Mouse (Mus musculus) neural tube, embryonic 11.5 days (tissue): ENCODE measurements around the gene Kyat1. TPM values are rescaled to one million over a fixed set of nuclear protein-coding genes. Genes with fewer than 3 reads are reported as not detected.

Source experiments
- ATAC-seq: fragments of 200-750 bp; cut with Nextera tagmentation; 2 replicates; pipeline ENCODE4 v1.8.0; 2017; ENCODE audit warnings: moderate number of reproducible peaks, mild to moderate bottlenecking, moderate TSS enrichment, moderate library complexity; ENCODE audit not compliant: insufficient read depth, low FRiP score, low TSS enrichment
- DNase-seq: peaks from one replicate; pipeline ENCODE4 v3.0.0-alpha.2; 2015; ENCODE audit warnings: low spot score
- H3K27ac ChIP-seq: fragments of 300-500 bp; sonication (generic); 2 replicates; pipeline ENCODE4 v1.5.1; 2014; ENCODE audit warnings: low read depth, mild to moderate bottlenecking, low read length
- H3K27me3 ChIP-seq: fragments of 300-500 bp; sonication (generic); 2 replicates; pipeline ENCODE4 v1.6.1; 2014; ENCODE audit warnings: mild to moderate bottlenecking, low read length, mixed read lengths; ENCODE audit not compliant: control insufficient read depth, insufficient read depth
- H3K36me3 ChIP-seq: fragments of 300-500 bp; sonication (generic); 2 replicates; pipeline ENCODE4 v1.6.1; 2014; ENCODE audit warnings: mild to moderate bottlenecking, low read length, moderate library complexity, mixed read lengths; ENCODE audit not compliant: control insufficient read depth, insufficient read depth
- H3K4me1 ChIP-seq: fragments of 300-500 bp; sonication (generic); 2 replicates; pipeline ENCODE4 v1.6.1; 2014; ENCODE audit warnings: low read length, mixed read lengths; ENCODE audit not compliant: control insufficient read depth, insufficient read depth
- H3K4me2 ChIP-seq: fragments of 300-500 bp; sonication (generic); 2 replicates; pipeline ENCODE4 v1.6.1; 2014; ENCODE audit warnings: low read depth, mild to moderate bottlenecking, moderate library complexity
- H3K4me3 ChIP-seq: fragments of 300-500 bp; sonication (generic); 2 replicates; pipeline ENCODE4 v1.5.1; 2014; ENCODE audit warnings: low read depth, low read length
- H3K9ac ChIP-seq: fragments of 300-500 bp; sonication (generic); 2 replicates; pipeline ENCODE4 v1.6.1; 2014; ENCODE audit warnings: mild to moderate bottlenecking, low read length
- H3K9me3 ChIP-seq: fragments of 300-500 bp; sonication (generic); 2 replicates; pipeline ENCODE4 v1.6.1; 2016; ENCODE audit warnings: low read length; ENCODE audit not compliant: control insufficient read depth
- WGBS: fragments of 180-500 bp; shearing (Covaris S2); extraction: QIAGEN DNeasy Blood & Tissue Kit; methylation state at CpG from one replicate; pipeline ENCODE4 v1.1.7; 2014; 5-methylcytosine and 5-hydroxymethylcytosine counted together
- polyA plus RNA-seq: library from polyadenylated mRNA; unstranded; fragments of >200 nt; fragmentation: Nextera tagmentation; extraction: Ambion mirVana; gene quantifications from 2 replicates; pipeline ENCODE4 v1.2.1, GENCODE M21; 2014

The Kyat1 gene
- polyA plus RNA-seq, 1 experiment from 2014 or later: 10.5 TPM

GRCm38 (mm10) chr2:30244595-30245178 is 39.0 kb upstream of the Kyat1 start:
- Histone ChIP-seq H3K4me2 (no peak overlapping the region), H3K27ac (no peak overlapping the region), H3K4me3 (no peak overlapping the region), H3K4me1 (no peaks in the 10 kb centered on the region), H3K9me3 (no peaks in the 10 kb centered on the region), H3K36me3 (peaks cover 11% of the 10 kb centered on the region), H3K27me3 (no peaks in the 10 kb centered on the region), H3K9ac (no peak overlapping the region)
- WGBS: 76% methylated on average over 7 of the region's 7 CpGs
- DNase-seq (no peak), ATAC-seq (no peak)

DNA sequence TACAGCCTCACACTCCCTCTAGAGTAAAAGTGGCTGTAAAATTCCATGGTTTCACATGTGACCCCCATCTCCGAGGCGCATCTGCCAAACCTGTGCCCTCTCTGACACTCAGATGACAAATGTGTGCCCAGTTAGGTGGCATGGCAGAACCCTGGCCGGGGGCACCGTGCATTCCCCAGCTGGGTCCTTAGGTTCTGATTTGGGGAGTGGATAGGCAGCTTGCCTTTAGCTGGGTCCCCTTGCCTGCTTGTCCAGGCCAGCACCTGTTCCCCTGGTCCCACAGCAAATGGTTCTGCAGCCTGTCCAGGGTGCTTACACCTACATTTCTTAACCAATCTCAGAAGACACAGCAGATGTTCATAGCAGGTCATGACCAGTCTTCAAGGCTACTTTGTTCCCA is 37.7 kb upstream of the Kyat1 start:
- Histone ChIP-seq H3K4me3 (no peak overlapping the region), H3K9me3 (no peaks in the 10 kb centered on the region), H3K4me2 (no peak overlapping the region), H3K27ac (no peak overlapping the region), H3K4me1 (peaks cover 12% of the 10 kb centered on the region), H3K27me3 (no peaks in the 10 kb centered on the region), H3K36me3 (peaks cover 6% of the 10 kb centered on the region), H3K9ac (no peak overlapping the region)
- DNase-seq (no peak), ATAC-seq (no peak)
- WGBS: 87% methylated on average over 4 of the region's 4 CpGs

DNA sequence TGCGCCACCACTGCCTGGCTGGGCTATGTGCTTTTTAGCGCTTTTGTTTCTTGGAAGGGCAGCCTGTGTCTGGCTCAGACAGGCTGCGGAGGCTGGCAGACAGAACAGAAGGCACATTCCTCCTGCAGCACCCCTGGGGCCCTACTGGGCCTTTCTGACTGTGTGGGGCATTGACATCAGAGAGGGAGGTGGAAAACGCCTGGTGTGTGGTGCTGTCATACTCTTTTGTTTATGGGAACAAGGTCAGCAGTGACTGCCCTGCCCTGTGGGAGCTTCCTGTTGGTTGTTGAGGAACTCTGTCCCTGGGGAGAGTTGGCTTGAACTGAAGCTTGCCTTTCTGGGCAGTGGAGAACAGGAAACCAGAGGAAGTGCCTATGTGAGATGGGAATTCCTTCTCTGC is 36.9 kb upstream of the Kyat1 start:
- Histone ChIP-seq H3K4me1 (peaks cover 15% of the 10 kb centered on the region), H3K27ac (peak overlapping the region; percentile 29; the same call in 1 of the 2 replicates), H3K4me3 (no peak overlapping the region), H3K9me3 (no peaks in the 10 kb centered on the region), H3K9ac (no peak overlapping the region), H3K36me3 (peaks cover 6% of the 10 kb centered on the region), H3K27me3 (no peaks in the 10 kb centered on the region), H3K4me2 (no peak overlapping the region)
- WGBS: 38% methylated on average over 4 of the region's 4 CpGs
- no peak for ATAC-seq
- peak; percentile 19 for DNase-seq

DNA sequence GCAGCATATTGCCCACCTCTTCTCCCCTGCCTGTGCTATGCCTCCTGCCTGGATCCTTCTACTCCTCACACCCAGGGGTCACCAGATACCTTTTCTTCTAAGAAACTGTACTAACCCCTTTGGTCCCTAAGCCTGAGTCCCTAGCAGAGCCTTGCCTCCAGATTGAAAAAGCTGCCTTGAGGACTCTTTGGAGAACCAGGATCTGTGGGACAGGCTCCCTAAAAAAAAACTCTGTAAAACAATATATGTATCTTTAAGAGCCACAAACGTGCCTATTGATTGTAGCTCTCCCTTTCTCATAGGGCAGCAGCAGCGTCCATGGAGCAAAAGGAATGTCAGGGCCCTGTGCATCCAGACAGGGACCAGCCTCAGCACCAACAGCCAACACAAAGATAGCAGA is 34.6 kb upstream of the Kyat1 start, which contains the start of gene Gm28035:
TSS of gene Gm28035 (plus strand) at position 301 of the 400 bp plus-strand sequence.
- Histone ChIP-seq H3K4me1 (peaks cover 15% of the 10 kb centered on the region), H3K27me3 (no peaks in the 10 kb centered on the region), H3K9me3 (no peaks in the 10 kb centered on the region), H3K4me3 (no peak within 1 kb of the TSS), H3K36me3 (peaks cover 6% of the 10 kb centered on the region), H3K27ac (no peak within 1 kb of the TSS), H3K9ac (no peak within 1 kb of the TSS; the same call in 1 of the 2 replicates), H3K4me2 (no peak within 1 kb of the TSS)
- no peak for DNase-seq
- no peak for ATAC-seq
- 87% methylated on average over 2 of the region's 2 CpGs for WGBS

- H3K36me3 ChIP-seq: peaks cover 6% of the 10 kb centered on the region
- ATAC-seq: no peak
- no peak overlapping the region for H3K4me2 ChIP-seq
- WGBS: 94% methylated on average over 4 of the region's 4 CpGs
- no peaks in the 10 kb centered on the region for H3K27me3 ChIP-seq
- H3K4me1 ChIP-seq: peaks cover 15% of the 10 kb centered on the region
- no peak overlapping the region for H3K9ac ChIP-seq
- H3K27ac ChIP-seq: no peak overlapping the region
- no peak overlapping the region for H3K4me3 ChIP-seq
- no peak for DNase-seq
- H3K9me3 ChIP-seq: no peaks in the 10 kb centered on the region
Measured at GRCm38 (mm10) chr2:30239777-30240176, 34.1 kb upstream of the Kyat1 start.

GRCm38 (mm10) chr2:30238906-30239465 is 33.3 kb upstream of the Kyat1 start:
- DNase-seq (no peak), ATAC-seq (no peak)
- 74% methylated on average over 3 of the region's 3 CpGs for WGBS
- H3K4me1 ChIP-seq: peaks cover 15% of the 10 kb centered on the region
- H3K4me2 ChIP-seq: peak overlapping the region; percentile 85
- no peaks in the 10 kb centered on the region for H3K27me3 ChIP-seq
- peaks cover 6% of the 10 kb centered on the region for H3K36me3 ChIP-seq
- H3K9me3 ChIP-seq: no peaks in the 10 kb centered on the region
- no peak overlapping the region for H3K27ac ChIP-seq
- peak overlapping the region; percentile 90 for H3K9ac ChIP-seq
- peak overlapping the region; percentile 98 for H3K4me3 ChIP-seq

GRCm38 (mm10) chr2:30237881-30238280 is 32.2 kb upstream of the Kyat1 start:
- H3K9ac ChIP-seq: peak overlapping the region; percentile 90
- DNase-seq (no peak), ATAC-seq (peak; percentile 83)
- peak overlapping the region; percentile 85 for H3K4me2 ChIP-seq
- H3K9me3 ChIP-seq: no peaks in the 10 kb centered on the region
- no peaks in the 10 kb centered on the region for H3K27me3 ChIP-seq
- peaks cover 6% of the 10 kb centered on the region for H3K36me3 ChIP-seq
- peak overlapping the region; percentile 98 for H3K4me3 ChIP-seq
- peak overlapping the region; percentile 85 for H3K27ac ChIP-seq
- H3K4me1 ChIP-seq: peaks cover 15% of the 10 kb centered on the region
- WGBS: under 1% methylated on average over 21 of the region's 42 CpGs

DNA sequence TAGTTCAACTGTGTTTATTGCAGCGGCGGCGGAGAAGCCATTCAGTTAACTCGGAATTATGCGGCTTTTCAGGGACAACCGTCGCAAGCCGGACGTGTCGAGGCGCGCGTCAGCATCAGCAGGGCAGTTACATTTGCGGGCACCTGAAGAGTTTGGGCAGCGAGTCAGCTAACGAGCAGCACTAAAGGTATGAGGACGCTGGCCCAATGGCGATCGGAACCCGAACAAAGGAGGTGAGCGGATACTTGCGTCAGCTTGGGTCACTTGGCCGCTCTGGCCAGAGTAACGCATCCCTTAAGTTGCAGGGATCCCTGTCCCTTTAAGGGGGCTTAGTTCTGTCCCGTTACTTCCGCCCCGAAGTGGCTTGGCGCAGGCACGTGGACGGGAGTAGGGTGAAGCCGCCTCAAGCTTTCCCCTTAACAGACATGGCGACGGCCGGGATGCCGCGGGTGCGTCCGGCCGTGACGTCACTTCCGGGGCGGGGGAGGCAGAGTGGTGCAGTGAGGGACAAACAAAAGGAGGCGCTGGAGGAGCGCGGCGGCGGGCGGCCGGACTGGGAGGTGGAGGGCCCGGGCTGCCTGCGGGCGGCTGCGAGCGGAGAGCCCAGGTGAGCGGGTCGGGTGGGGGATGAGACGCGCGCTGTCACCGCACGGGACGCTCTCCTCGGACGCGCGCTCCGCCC is 31.7 kb upstream of the Kyat1 start, which contains the start of gene Lrrc8a:
TSS of gene Lrrc8a (plus strand) at position 517 of the 682 bp plus-strand sequence.
- peak within 1 kb of the TSS; percentile 98 for H3K4me3 ChIP-seq
- H3K9me3 ChIP-seq: no peaks in the 10 kb centered on the region
- peaks cover 6% of the 10 kb centered on the region for H3K36me3 ChIP-seq
- DNase-seq: peak; percentile 100
- under 1% methylated on average over 57 of the region's 67 CpGs for WGBS
- peak; percentile 94 for ATAC-seq
- H3K9ac ChIP-seq: peak within 1 kb of the TSS; percentile 90
- H3K4me1 ChIP-seq: peaks cover 15% of the 10 kb centered on the region
- peak within 1 kb of the TSS; percentile 85 for H3K27ac ChIP-seq
- H3K4me2 ChIP-seq: peak within 1 kb of the TSS; percentile 85
- H3K27me3 ChIP-seq: no peaks in the 10 kb centered on the region
